Mouse (Mus musculus): ENCODE data around the gene Frmd3.
"Not testable (repeated sequence)": the region's sequence is repeated elsewhere in the genome, so short reads cannot be mapped to it uniquely, and the experiment has no call there.

The Frmd3 gene

DNA sequence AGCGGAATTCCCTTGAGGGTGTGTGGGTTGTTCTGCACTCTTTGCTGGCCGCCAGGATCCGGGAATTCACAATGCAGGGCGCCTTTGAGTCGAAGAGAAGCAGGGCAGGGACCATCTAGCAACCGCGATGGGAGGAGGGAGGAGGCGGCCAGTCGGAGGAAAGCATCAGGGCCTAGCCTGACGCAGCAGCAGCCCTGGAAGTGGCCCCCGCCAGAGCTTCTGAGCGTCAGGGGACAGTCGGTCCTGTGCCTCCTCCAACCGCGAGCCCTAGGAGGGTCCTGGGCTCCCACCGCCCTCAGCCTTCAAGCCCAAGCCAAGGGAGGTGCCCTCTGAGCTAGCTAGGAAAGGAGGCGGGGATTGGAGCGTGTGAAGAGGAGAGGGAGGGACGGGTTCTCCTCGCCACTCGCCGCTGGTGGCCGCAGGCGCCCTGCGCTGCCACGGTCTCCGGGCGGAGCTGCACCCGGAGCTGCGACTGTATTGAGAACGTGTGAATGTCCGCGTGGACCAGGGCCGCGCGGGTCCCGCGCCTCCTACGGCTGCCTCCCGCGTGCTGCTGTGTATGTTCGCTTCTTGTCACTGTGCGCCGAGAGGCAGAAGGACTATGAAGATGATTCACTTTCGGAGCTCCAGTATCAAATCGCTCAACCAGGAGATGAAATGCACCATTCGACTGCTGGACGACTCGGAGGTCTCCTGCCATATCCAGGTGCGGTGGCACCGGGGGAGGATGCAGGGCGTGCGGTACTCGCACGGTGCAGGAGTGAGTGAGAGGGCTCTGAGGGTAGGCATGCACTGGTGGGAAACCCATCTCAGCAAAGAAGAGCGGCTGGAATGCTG lies at the start of gene Frmd3:
TSS of gene Frmd3 (plus strand) at position 232 of the 837 bp plus-strand sequence.
- peak; percentile 64 for DNase-seq (ENCODE audit: low read depth, low spot score)

DNA sequence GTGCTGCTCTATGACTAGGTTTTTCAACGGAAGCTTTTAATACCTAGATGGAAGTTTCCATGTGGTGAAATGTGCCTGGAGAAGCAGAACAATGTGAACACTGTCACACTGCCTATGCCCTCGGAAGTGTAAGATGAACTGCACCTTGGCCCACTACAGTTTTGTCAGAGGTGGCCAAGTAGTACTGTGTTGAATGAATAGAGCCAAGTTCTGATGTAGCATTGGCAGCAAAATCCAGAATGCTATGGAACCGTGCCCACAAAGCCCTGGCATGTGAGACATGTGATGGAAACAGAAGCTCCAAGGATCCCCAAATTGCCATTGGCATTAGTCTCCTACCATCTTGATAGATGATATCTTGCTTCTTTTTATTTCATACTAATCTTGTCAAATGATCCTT lies 32.8 kb upstream of the Frmd3 start:
- no peak for DNase-seq (ENCODE audit: low read depth, low spot score)

DNA sequence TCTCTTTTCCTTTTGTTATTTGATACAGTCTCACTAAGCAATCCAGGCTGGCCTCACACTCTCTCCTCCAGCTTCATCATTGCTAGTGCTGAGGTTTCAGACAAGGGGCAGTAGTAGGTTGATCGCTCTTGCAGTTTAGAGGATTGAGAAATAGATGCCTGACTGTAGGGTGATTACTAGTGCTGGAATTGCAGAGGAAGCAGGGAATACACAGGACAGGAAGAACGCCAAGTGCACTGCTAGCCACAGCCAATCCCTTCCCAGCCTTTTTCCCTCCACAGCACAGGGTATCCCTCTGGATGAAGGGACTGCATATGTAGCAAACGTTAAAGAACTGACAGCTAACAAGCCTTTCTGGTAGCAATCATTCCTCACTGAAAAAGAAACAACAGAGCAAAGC lies 965 bp upstream of the Frmd3 start:
- no peak for DNase-seq (ENCODE audit: low read depth, low spot score)

DNA sequence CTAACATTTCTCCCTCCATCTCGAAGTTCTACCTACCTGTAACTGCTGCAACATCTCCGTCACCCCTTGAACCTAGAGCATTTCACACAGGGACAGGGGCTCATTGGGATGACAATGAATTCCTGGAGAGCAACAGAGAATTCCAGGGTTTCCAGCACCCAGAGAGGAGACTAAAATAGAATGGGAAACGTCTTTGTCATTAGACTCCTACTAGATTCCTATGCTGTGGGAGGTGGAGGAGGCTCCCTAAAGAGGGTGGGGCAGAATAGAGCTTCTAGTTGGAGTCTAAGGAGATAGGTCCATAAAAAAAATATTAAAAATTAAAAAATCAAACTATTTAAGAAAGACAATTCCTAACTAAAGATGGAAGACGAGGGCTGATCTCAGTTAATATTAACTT lies 542 bp upstream of the Frmd3 start:
- DNase-seq (ENCODE audit: low read depth, low spot score): no peak

DNA sequence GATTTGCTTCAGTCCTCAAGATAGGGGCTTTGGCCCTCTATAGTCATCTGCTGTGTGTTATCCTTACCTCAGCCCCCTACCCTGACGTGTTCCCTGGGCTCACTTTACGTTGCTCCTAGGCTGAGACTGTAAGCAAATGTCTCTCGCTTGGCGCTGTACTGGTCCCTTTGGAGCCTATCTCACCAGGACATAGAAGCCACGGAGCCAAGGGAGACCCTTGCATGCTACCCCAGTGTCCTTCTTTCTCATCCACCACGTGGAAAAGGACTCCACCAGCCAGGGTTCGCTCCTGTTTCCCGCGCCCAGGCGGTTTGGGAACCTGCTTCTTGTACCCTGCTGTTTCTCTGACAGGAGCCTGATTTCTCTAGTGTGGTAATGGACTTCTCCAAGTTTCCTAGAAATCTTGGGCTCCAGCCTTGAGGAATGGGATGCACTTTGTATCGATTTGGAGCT lies 832 bp downstream of the Frmd3 start:
- DNase-seq (ENCODE audit: low read depth, low spot score): peak; percentile 11

DNA sequence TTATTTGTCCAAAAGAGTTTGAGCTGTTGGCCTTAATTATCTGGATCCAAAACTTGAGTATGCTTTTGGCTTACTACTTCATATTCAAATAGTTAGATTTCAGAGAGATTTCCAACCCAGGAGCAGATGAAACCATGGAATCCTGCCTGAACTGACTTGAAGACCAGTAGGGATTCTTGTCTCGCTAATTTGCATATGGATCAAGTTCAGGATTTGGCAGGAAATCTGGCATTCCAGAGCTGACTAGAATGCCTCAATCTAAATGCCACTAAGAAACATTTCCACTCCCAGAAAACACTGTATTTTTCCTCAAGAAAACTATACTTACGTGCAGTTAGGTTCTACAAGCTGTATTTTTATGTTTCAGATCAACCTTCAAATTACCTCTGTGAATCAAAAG lies 6.8 kb downstream of the Frmd3 start:
- no peak for DNase-seq (ENCODE audit: low read depth, low spot score)

DNA sequence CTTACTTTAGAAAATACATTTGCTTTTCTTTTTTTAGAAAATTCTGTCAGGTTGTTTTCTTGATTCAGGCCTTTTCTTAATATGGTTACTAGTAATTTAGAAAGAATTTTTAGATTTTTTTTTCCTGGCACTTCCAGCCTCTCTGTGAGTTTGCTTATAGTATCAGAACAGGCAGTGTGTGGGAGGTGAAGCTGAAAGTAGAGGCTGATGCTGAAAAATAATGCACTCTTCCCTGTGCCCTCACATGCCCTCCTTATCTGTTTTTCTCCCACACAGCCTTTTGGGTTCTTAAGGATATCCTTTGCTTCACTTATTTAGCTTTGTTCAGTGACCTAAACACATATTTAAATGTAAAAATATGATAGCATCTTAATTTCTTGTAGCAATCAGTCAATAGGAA lies 30.0 kb downstream of the Frmd3 start:
- no peak for DNase-seq (ENCODE audit: low read depth, low spot score)

DNA sequence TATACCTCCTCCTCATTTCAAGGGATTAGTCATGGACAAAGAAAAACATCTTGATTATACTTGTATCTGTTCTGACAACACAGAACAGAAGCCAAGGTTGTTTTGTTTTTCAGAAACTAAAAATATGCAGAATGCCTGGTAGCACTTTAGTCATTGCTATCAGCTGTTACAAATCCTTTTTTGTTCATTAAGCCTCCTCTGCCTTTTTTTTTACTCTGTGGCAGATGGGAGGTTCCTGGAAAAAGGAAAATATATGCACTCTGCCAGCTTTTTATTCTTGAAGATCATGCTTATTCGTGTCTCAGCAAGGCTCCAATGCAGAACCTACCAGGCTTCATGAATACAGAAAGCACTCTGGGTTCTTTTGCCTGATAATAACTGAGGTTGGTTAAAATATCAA lies 38.5 kb downstream of the Frmd3 start:
- DNase-seq (ENCODE audit: low read depth, low spot score): no peak

DNA sequence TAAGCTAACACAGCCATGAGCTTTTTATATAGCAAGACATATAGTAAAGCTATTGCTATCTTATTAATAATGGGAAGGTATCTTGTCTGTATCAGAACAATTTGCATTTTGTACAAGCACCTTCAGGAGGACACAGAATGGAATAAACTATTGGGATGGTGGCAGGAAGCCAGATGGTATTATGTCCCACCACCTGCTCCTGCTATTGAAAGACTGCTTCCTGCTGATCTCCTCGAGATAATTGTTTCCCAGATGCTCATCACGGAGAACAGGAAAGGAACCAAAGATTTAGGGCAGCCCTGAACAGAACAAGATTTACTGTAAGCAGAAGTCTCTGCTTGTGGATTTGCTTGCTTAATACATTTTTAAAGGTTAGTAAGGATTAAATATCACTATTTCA lies 63.5 kb downstream of the Frmd3 start:
- no peak for DNase-seq (ENCODE audit: low read depth, low spot score)

DNA sequence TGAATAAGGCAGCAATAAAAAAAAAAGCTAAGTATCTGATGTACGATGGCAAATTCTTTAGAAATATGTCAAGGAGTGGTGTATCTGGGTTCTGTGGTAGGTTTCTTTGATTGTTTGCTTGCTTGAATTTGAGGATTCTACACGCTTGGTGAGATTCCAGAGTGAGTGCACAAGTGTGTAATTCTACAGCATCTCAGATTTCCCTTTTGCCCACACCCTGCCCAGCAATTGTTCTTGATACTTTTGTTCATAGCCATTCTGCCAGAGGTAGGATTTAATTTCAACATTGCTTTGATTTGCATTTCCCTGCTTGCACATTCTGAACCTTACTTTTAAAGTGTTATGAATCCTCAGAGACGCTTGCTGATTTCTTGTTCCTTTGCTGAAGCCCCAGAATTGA lies 97.6 kb downstream of the Frmd3 start:
- DNase-seq (ENCODE audit: low read depth, low spot score): no peak

DNA sequence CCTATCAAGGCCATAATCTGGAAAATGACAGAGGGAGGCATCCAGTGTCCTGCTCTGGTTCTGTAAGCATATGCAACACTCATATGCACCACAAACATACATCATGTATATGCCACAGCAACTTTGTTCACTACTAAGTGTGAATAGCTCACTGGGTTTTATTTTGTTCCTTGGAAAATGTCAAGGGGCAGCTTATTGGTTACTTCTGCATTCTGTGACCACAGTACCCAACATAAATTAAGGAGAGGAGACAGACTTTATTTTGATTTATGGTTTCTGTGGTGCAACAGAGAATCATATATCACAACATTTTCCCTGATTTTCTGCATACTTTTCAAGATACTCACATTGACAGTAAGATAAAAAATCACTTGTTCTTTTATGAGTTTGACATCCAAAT lies 178.3 kb downstream of the Frmd3 start:
- DNase-seq (ENCODE audit: low read depth, low spot score): no peak

DNA sequence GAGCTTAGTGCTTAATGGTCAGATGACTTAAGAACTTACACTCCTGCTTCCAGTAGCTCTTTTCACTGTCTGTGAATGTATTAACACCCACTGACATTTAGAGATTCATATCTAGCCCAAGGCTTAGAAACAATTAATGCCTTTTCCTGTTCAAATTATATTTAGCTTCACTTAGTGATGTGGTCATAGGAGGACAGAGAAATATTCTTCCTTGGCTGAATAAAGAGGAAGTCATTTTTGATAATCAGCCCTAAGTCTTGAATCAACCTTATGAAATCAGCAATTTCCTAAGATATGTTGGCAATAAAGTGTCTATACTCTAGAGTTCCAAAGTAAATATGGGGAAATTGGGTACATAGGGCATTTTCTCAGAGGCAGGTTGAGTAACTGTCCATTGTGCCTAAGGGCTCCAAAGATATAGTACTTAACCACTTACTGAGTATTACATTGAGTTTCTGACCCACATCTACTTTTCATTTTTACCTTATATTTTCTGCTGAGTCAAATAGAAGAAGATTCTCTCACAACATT lies 188.1 kb downstream of the Frmd3 start:
- no peak for DNase-seq (ENCODE audit: low read depth, low spot score)

DNA sequence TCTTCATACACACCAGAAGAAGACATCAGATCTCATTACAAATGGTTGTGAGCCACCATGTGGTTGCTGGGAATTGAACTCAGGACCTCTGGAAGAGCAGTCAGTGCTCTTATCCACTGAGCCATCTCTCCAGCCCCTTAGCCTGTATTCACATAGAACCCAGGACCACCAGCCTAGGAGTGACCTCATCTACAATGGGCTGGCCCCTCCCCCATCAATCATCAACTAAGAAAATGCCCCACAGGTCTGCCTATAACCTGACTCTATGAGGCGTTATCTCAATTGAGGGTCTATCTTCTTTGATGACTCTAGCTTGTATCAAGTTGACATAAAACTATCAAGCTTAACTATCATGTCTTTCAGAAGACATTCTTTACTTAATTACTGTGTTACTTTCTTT lies 208.5 kb downstream of the Frmd3 start:
- DNase-seq (ENCODE audit: low read depth, low spot score): not testable (repeated sequence)

DNA sequence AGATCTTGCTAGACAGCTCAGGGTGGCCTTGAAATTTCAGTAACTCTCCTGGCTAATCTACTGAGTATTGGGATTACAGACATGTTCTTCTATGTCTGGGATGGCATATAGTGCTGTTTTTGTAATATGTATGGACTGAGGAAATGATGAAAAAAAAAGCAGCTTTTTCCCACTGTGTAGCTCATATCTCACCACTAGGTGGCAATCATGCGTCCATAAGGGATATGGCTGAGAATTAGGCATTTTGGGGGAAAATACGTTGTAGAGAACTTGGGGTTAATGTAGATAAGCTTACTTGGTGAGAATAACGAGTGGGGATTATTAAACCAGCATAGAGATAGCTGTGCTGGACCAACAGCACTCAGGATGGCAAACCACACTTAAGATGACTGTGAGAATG lies 209.1 kb downstream of the Frmd3 start:
- DNase-seq (ENCODE audit: low read depth, low spot score): peak; percentile 24

DNA sequence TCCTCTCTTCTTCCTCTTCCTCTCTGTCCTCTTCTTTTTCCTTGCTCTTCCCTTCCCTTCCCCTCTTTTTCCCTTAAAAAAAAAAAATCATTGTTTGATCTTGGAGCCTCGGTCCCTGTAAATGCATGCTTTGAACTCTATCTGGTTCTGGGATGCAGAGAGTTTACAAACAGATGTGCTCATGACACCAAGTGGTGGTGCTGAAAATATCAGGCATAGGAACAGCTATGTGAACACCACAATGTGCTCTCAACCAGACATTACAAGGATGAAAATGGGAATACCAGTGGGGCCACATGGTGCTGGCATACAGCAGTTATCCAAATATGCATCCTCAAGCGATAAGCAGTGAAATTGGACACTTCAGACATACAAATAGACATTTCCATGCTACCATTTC lies 211.0 kb downstream of the Frmd3 start:
- no peak for DNase-seq (ENCODE audit: low read depth, low spot score)

DNA sequence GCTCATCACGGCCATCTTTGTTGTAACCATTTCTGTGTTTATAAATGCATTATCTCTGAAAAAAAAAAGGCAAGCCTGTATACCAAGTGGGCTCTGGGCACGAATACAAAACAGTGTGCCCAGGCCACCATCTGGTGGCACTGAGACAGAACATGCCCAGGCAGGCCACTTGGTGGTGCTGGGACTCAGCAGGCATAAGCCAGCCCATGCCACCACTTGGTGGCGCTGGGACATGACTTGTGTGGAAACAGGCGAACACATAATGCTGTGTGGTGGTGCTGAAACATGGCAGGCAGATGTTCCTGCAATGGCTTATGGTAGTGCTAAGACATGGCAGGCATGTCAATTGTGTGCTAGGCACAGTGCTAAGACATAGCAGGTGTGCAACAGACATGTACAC lies 217.8 kb downstream of the Frmd3 start:
- DNase-seq (ENCODE audit: low read depth, low spot score): no peak

DNA sequence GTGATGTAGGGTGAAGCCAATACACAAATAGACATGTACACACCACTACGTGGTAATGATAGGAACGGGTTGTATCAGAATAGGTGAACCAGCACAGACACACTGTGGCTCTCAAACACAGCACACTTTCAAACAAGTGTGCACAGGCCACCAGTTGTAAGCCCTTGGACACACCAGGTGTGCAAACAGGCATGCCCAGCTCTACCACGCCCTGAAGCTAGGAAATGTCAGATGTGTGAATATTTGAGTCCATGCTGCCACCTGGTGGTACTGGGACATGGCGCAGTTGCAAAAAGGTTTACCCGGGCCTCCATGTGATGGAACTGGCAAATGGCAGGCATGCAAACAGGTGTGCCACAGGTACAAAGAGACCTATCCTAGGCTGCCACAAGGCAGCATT lies 218.2 kb downstream of the Frmd3 start:
- DNase-seq (ENCODE audit: low read depth, low spot score): peak; percentile 52

DNA sequence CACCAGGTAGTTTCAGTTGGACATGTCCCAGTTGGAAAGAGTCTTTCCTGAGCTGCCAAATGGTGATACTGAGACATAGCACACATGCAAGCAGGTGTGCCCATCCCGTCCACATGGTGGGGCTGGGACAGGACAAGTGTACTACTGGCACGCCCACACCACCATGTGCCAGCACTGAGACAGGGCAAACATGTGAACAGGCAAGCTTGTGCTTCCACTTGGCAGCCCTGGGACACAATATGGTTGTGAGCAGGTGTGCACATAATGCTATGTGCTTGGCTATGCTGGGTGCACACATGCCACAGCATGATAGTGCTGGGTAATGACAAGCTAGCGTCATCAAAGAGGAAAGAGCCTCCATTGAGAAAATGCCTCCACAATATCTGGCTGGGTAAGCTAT lies 220.3 kb downstream of the Frmd3 start:
- DNase-seq (ENCODE audit: low read depth, low spot score): no peak

DNA sequence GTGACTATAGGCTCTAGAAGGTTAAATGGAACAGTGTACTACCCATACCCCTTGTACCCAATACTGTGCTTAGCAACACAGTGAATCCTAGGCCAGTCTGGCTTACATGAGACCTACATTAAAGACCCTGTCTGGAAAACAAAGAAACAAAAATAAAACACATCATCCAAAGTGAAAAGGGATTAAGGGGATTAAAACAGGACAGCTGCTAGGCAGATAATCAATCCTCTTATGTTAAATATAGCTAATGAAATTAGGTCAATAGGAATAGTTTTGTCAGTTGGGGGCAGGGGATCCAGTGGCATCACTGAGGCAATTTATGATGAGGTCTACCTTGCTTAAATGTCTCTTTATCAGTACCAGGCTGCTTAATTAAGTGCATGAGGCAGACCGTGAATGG lies 228.9 kb downstream of the Frmd3 start, which contains the start of gene Kdm4c:
TSS of gene Kdm4c (plus strand) at position 322 of the 400 bp plus-strand sequence.
- no peak for DNase-seq (ENCODE audit: low read depth, low spot score)

Measured in forelimb bud, embryonic 11.5 days (tissue).